Mouse (Mus musculus) liver, adult 2 months (tissue): ENCODE measurements at regions not wholly inside any gene's neighbourhood (a gene's known extent, or its start where the extent isn't known, plus 50 kb on each side); places are given as distances from the start of the nearest gene placed in this dataset.

Source experiments
- CTCF ChIP-seq: fragments of 200-500 bp; IDR thresholded peaks from 2 replicates; pipeline ENCODE4 v1.5.1; 2011; ENCODE audit warnings: low read depth, low read length, control low read depth
- POLR2A ChIP-seq: fragments of 200-500 bp; IDR thresholded peaks from 2 replicates; pipeline ENCODE4 v1.6.1; 2011; ENCODE audit warnings: low read length, control low read depth; ENCODE audit not compliant: insufficient read depth; ENCODE audit errors: extremely low read depth

DNA sequence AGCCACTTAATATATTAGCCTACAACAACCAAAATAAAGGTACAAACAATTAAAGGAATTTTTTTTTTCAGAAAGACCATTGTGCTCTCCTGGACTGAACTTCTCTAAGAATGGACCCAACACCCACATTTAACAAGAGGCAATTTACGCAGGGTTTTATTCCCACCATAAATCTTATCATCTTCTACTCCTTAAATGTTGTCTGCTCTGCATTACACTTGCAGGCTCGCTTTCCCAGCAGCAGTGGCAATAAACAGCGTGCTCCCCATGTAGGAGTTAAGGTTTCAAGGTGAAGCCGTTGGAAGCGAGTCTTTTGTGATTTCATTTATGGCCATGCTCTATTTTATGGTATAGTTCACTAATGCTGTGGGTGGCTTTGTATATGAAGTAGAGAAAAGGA is 76.0 kb upstream of the Nhs start:
- TF ChIP-seq CTCF: no peak
- TF ChIP-seq POLR2A: no peak
